Comparison of ENCODE assay signal across 21 mouse cellular contexts in the genomic region with DNA sequence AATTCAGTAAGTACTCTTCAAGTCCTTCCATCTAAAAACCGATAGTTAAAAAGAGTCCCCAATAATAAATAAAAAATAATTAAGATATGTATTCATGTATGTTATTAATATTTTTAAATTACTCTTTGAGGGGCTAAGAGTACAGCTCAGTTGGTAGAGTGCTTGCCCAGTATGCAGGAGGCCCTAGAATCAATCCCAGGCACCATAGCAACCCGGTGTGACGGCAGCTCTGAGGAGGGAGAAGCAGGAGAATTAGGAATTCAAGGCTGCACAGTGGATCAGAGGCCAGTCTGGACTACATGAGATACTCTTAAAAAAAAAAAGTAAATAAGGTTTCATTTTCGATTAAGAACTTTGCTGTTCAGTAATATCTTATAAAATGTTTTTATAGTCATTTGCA. TPM values are rescaled to one million over a fixed set of nuclear protein-coding genes. Genes with fewer than 3 reads are reported as not detected.
DNase-seq lines count a peak whose midpoint lies in the region; ATAC-seq and TF ChIP-seq lines count a peak whose summit lies in the region.
"Had no signal": no experiment of that assay in that cellular context is flagged by ENCODE, and none has a peak within 500 bp of the region (broad histone marks: within the 10 kb centered on the region; RNA-seq: fewer than 3 reads in every experiment).

No protein-coding gene starts in this region.

- H3K36me3 ChIP-seq in midbrain, embryonic 11.5 days (ENCODE audit: control insufficient read depth, insufficient read depth, low read length): no peaks in the 10 kb centered on the region
- H3K36me3 ChIP-seq in midbrain, postnatal 0 days (ENCODE audit: insufficient read depth, low read length): no peaks in the 10 kb centered on the region
- H3K36me3 ChIP-seq: embryonic facial prominence, embryonic 15.5 days; forebrain, embryonic 10.5 days; forebrain, embryonic 12.5 days had no signal

- H3K9ac ChIP-seq in midbrain, embryonic 11.5 days (ENCODE audit: low read length): no peak overlapping the region
- no peak overlapping the region for H3K9ac ChIP-seq in midbrain, postnatal 0 days (replicated peaks; ENCODE audit: low read length, poor library complexity, severe bottlenecking)
- H3K9ac ChIP-seq: embryonic facial prominence, embryonic 13.5 days; embryonic facial prominence, embryonic 15.5 days; forebrain, embryonic 12.5 days had no signal

- H3K4me2 ChIP-seq in midbrain, embryonic 11.5 days: no peak overlapping the region
- H3K4me2 ChIP-seq in midbrain, postnatal 0 days (ENCODE audit: low read depth, low read length, poor library complexity, severe bottlenecking): no peak overlapping the region
- H3K4me2 ChIP-seq: embryonic facial prominence, embryonic 13.5 days; embryonic facial prominence, embryonic 15.5 days; forebrain, embryonic 12.5 days had no signal

- ATAC-seq in midbrain, embryonic 11.5 days (ENCODE audit: low FRiP score): no peak
- ATAC-seq in midbrain, postnatal 0 days (ENCODE audit: low FRiP score): no peak
- ATAC-seq: forebrain, embryonic 14.5 days; forebrain, embryonic 16.5 days had no signal

- 74% methylated on average over 4 of the region's 4 CpGs for WGBS in midbrain, embryonic 11.5 days
- 75% methylated on average over 4 of the region's 4 CpGs for WGBS in midbrain, postnatal 0 days

- no peak for TF ChIP-seq CTCF in midbrain, postnatal 0 days (IDR thresholded peaks at IDR 0.05)

- no peak overlapping the region for H3K27ac ChIP-seq in midbrain, embryonic 11.5 days (ENCODE audit: low read depth, low read length)
- no peak overlapping the region for H3K27ac ChIP-seq in midbrain, postnatal 0 days (ENCODE audit: low read depth, low read length)
- H3K27ac ChIP-seq: embryonic facial prominence, embryonic 13.5 days; embryonic facial prominence, embryonic 15.5 days; forebrain, embryonic 10.5 days; forebrain, embryonic 12.5 days had no signal

- no peaks in the 10 kb centered on the region for H3K27me3 ChIP-seq in midbrain, embryonic 11.5 days (ENCODE audit: control insufficient read depth, insufficient read depth, low read length)
- no peaks in the 10 kb centered on the region for H3K27me3 ChIP-seq in midbrain, postnatal 0 days (ENCODE audit: insufficient read depth, low read length)
- H3K27me3 ChIP-seq: embryonic facial prominence, embryonic 13.5 days; embryonic facial prominence, embryonic 15.5 days; forebrain, embryonic 12.5 days had no signal

- H3K4me3 ChIP-seq in midbrain, embryonic 11.5 days (ENCODE audit: low read depth, low read length): no peak overlapping the region
- H3K4me3 ChIP-seq in midbrain, postnatal 0 days (ENCODE audit: low read depth, low read length): no peak overlapping the region
- H3K4me3 ChIP-seq: embryonic facial prominence, embryonic 13.5 days; embryonic facial prominence, embryonic 15.5 days; erythroblast, embryonic 14.5 days; forebrain, embryonic 10.5 days; forebrain, embryonic 12.5 days had no signal

- H3K9me3 ChIP-seq in midbrain, embryonic 11.5 days (ENCODE audit: control insufficient read depth, low read length): no peaks in the 10 kb centered on the region
- 0 out of 2 replicates have a peak, but pooled peaks cover 4% of the 10 kb centered on the region for H3K9me3 ChIP-seq in midbrain, postnatal 0 days (ENCODE audit: low read length)
- H3K9me3 ChIP-seq: embryonic facial prominence, embryonic 15.5 days had no signal

- no peaks in the 10 kb centered on the region for H3K4me1 ChIP-seq in midbrain, embryonic 11.5 days (ENCODE audit: control insufficient read depth, insufficient read depth, low read length)
- H3K4me1 ChIP-seq in midbrain, postnatal 0 days (ENCODE audit: insufficient read depth, low read length): no peaks in the 10 kb centered on the region
- H3K4me1 ChIP-seq: embryonic facial prominence, embryonic 15.5 days; forebrain, embryonic 12.5 days had no signal

- peak; percentile 24 for DNase-seq in adrenal gland, postnatal 14 days
- DNase-seq in adrenal gland, postnatal 25 days: no peak
- peak; percentile 22 for DNase-seq in heart, adult 11 months
- DNase-seq in heart, adult 8-10 months (ENCODE audit: low spot score): no peak
- DNase-seq in midbrain, embryonic 11.5 days (ENCODE audit: low spot score, missing footprints): peak; percentile 17
- no peak for DNase-seq in midbrain, postnatal 0 days (ENCODE audit: low spot score)
- DNase-seq: adrenal gland, adult 2 months; cerebellum, adult 11 months; cerebellum, adult 18-20 months; cerebellum, adult 8-10 months; cerebellum, adult 9-11 months; cerebellum, postnatal 14 days; cerebellum, postnatal 36 days; embryo, embryonic 11 days had no signal

RNA-seq across cellular contexts. Expression of gene Prkar2b, which starts 53.5 kb away (rescaled TPM):
- total RNA-seq in adrenal gland, postnatal 14 days (2021): 530 and 583 TPM in 2 replicates
- 295 and 386 TPM in 2 replicates for total RNA-seq in adrenal gland, postnatal 25 days (2021)
- total RNA-seq in heart, adult 8-10 months (2022): 1 to 10 TPM; 3.0 to 3.8 (median 3.4) TPM
- polyA plus RNA-seq in midbrain, embryonic 11.5 days (2014; fragmentation: Nextera tagmentation; extraction: Ambion mirVana): 73.7 and 83.0 TPM in 2 replicates
- total RNA-seq in midbrain, postnatal 0 days (2014; rRNA removed): 182 and 231 TPM in 2 replicates
- polyA plus RNA-seq in midbrain, postnatal 0 days (2015; fragmentation: Nextera tagmentation; extraction: Ambion mirVana): 121 and 132 TPM in 2 replicates

RNA-seq across cellular contexts. Expression of gene Hbp1, which starts 57.3 kb away (rescaled TPM):
- total RNA-seq in adrenal gland, postnatal 14 days (2021): 102 and 113 TPM in 2 replicates
- 121 and 130 TPM in 2 replicates for total RNA-seq in adrenal gland, postnatal 25 days (2021)
- 10 to 100 TPM; 59.5 to 74.2 (median 70.5) TPM for total RNA-seq in heart, adult 8-10 months (2022)
- polyA plus RNA-seq in midbrain, embryonic 11.5 days (2014; fragmentation: Nextera tagmentation; extraction: Ambion mirVana): 88.8 and 96.0 TPM in 2 replicates
- total RNA-seq in midbrain, postnatal 0 days (2014; rRNA removed): 34.4 and 39.8 TPM in 2 replicates
- polyA plus RNA-seq in midbrain, postnatal 0 days (2015; fragmentation: Nextera tagmentation; extraction: Ambion mirVana): 25.4 and 25.6 TPM in 2 replicates

Comparison
In these comparisons a context has a peak if more than half of its experiments do, and no peak if none do; other contexts are left out.
1. DNase-seq: peak in adrenal gland, postnatal 14 days (single experiment), heart, adult 11 months (single experiment) and midbrain, embryonic 11.5 days (single experiment); none in adrenal gland, postnatal 25 days (single experiment), heart, adult 8-10 months (single experiment) and midbrain, postnatal 0 days (single experiment).
2. RNA of gene Prkar2b, which starts 53.5 kb away (total RNA-seq): 530 to 583 TPM in adrenal gland, postnatal 14 days, 295 to 386 TPM in adrenal gland, postnatal 25 days and 182 to 231 TPM in midbrain, postnatal 0 days; 3.0 to 3.8 TPM in heart, adult 8-10 months; every median in the first group is over 10 times any median in the second.